Mouse (Mus musculus): Measurements from ENCODE around the gene Pcdh15.

DNA sequence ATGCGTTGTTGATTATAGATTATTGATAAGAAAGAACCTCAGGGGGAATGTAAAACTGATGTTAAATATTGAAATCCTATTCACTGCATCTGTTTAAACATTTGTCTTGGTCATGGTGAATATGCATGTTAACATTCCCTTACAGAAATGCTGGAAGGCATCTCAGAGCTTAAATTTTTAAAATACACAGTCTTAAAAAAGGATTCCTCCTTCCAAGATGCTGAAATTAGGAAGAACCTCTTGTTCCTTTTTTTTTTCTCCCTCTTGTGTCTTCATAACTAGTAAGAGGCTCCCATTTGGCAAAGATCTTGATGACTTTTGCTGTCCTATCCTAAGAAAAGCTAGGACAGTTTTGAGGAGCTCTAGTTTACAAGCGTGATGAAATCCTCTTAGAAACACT, 284.9 kb downstream of the Pcdh15 start:
- TF ChIP-seq POLR2A (IDR thresholded peaks at IDR 0.05; ENCODE audit: insufficient read depth, low read length): no peak
- no peak for TF ChIP-seq CTCF (IDR thresholded peaks at IDR 0.05; ENCODE audit: low read depth, low read length)

All from ES-Bruce4 (cell line).